Mouse (Mus musculus) cortical plate, adult 2 months (tissue): Measurements from ENCODE around the gene Shc4.

ENCODE experiments used
- CTCF ChIP-seq: fragments of 200-500 bp; IDR thresholded peaks from 2 replicates; pipeline ENCODE4 v1.5.1; 2011; ENCODE audit warnings: mild to moderate bottlenecking, control low read depth, low read length; ENCODE audit not compliant: insufficient read depth; ENCODE audit errors: extremely low read depth
- POLR2A ChIP-seq: fragments of 200-500 bp; IDR thresholded peaks from 2 replicates; pipeline ENCODE4 v1.6.1; 2011; ENCODE audit warnings: mild to moderate bottlenecking, low read length, control low read depth; ENCODE audit not compliant: insufficient read depth; ENCODE audit errors: extremely low read depth

- TF ChIP-seq CTCF (no peak), POLR2A (no peak)
Observed at GRCm38 (mm10) chr2:125650038-125650437, 73.9 kb downstream of the Shc4 start.
